Mouse (Mus musculus) intestine, embryonic 14.5 days (tissue): Measurements from ENCODE around the gene Syne2. TPM values are rescaled to one million over a fixed set of nuclear protein-coding genes. Genes with fewer than 3 reads are reported as not detected.
A peak's percentile ranks its signal among the peaks of the same experiment; 100 is the strongest.
"Not testable (repeated sequence)": the region's sequence is repeated elsewhere in the genome, so short reads cannot be mapped to it uniquely, and the experiment has no call there.

Experiments
- ATAC-seq: fragments of 200-750 bp; cut with Nextera tagmentation; replicated peaks from 2 replicates; pipeline ENCODE4 v1.8.0; 2017; ENCODE audit warnings: low read depth, moderate number of reproducible peaks, moderate TSS enrichment, moderate library complexity; ENCODE audit not compliant: low FRiP score, low TSS enrichment
- DNase-seq: peaks from one replicate; pipeline ENCODE4 v3.0.0-alpha.2; 2018; ENCODE audit warnings: low spot score
- H3K27ac ChIP-seq: fragments of 300-500 bp; sonication (generic); 2 replicates; pipeline ENCODE4 v1.5.1; 2014; ENCODE audit warnings: low read depth, mild to moderate bottlenecking, control low read depth
- H3K27me3 ChIP-seq: fragments of 300-500 bp; sonication (generic); replicated peaks from 2 replicates; pipeline ENCODE4 v1.6.1; 2014; ENCODE audit warnings: low read length, control low read depth; ENCODE audit not compliant: control insufficient read depth, insufficient read depth
- H3K36me3 ChIP-seq: fragments of 300-500 bp; sonication (generic); 2 replicates; pipeline ENCODE4 v1.6.1; 2014; ENCODE audit warnings: low read length, control low read depth; ENCODE audit not compliant: control insufficient read depth, insufficient read depth
- H3K4me1 ChIP-seq: fragments of 300-500 bp; sonication (generic); replicated peaks from 2 replicates; pipeline ENCODE4 v1.6.1; 2014; ENCODE audit warnings: low read length, control low read depth, mixed read lengths; ENCODE audit not compliant: control insufficient read depth, insufficient read depth
- H3K4me2 ChIP-seq: fragments of 300-500 bp; sonication (generic); 2 replicates; pipeline ENCODE4 v1.6.1; 2014; ENCODE audit warnings: low read length
- H3K4me3 ChIP-seq: fragments of 300-500 bp; sonication (generic); 2 replicates; pipeline ENCODE4 v1.5.1; 2014; ENCODE audit warnings: low read depth, low read length, control low read depth, mixed read lengths
- H3K9ac ChIP-seq: fragments of 300-500 bp; sonication (generic); 2 replicates; pipeline ENCODE4 v1.6.1; 2014; ENCODE audit warnings: mild to moderate bottlenecking, low read length
- H3K9me3 ChIP-seq: fragments of 300-500 bp; sonication (generic); 2 replicates; pipeline ENCODE4 v1.6.1; 2016; ENCODE audit warnings: low read length, control low read depth; ENCODE audit not compliant: control insufficient read depth
- WGBS: fragments of 180-500 bp; shearing (Covaris S2); extraction: QIAGEN DNeasy Blood & Tissue Kit; methylation state at CpG from one replicate; pipeline ENCODE4 v1.1.7; 2014; 5-methylcytosine and 5-hydroxymethylcytosine counted together
- microRNA-seq: library from miRNA; unstranded; fragments of <30 nt; microRNA quantifications from one replicate; pipeline ENCODE4, GENCODE M21; 2016
- polyA plus RNA-seq: library from polyadenylated mRNA; unstranded; fragments of >200 nt; fragmentation: Nextera tagmentation; extraction: Ambion mirVana; gene quantifications from 2 replicates; pipeline ENCODE4 v1.2.1, GENCODE M21; 2014

The Syne2 gene
- polyA plus RNA-seq, 1 experiment from 2014 or later: 41.5 TPM

- not testable (repeated sequence) for DNase-seq, H3K9ac ChIP-seq, H3K9me3 ChIP-seq, H3K4me3 ChIP-seq, ATAC-seq, H3K36me3 ChIP-seq, H3K4me1 ChIP-seq, H3K4me2 ChIP-seq, H3K27me3 ChIP-seq, H3K27ac ChIP-seq
- WGBS: 79% methylated on average over 9 of the region's 9 CpGs
These were observed 315.1 kb downstream of the Syne2 start for GRCm38 (mm10) chr12:76133081-76133480.

DNA sequence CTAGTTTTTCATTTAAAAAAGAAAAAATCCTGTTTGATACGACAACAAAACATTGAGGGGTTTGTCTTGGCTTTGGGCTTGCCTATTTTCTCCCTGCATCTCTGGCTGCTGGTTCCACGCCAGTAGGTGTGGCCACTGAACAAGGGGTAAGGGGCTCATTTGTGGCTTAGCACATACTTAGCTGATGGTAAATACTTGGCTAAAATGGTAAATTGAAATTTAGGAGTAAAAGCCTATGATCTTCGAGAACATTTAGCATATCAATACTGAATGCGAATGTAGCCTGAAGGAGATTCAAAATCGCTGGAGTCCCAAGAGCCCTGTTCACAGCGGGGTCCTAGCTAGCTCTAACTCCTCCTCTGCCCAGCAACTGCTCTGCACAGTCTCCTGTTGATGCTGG lies 318.8 kb downstream of the Syne2 start:
- Histone ChIP-seq H3K9me3 (no peaks in the 10 kb centered on the region), H3K4me1 (no peaks in the 10 kb centered on the region), H3K27me3 (no peaks in the 10 kb centered on the region), H3K9ac (no peak overlapping the region), H3K4me2 (no peak overlapping the region), H3K36me3 (no peaks in the 10 kb centered on the region), H3K27ac (no peak overlapping the region), H3K4me3 (no peak overlapping the region)
- 47% methylated on average over 6 of the region's 6 CpGs for WGBS
- no peak for DNase-seq
- no peak for ATAC-seq

DNA sequence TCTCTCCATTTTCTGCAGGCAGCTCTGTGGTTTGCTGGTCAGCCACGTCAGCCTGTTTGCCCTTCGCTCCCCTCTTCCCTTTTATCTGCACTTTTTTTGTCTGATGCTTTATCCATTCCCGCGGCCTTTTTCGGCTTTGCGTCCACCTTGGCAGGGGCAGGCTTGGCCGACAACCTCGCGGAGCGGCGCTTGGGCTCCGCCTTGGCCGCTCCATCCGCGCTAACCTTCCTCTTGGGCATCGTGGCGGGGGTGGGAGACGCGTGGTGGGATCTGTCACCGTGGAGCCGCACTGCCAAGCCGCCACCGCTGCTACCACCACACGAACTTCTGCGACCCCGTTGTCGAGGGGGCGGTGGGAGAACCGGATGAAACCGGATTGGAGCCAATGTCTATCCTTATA lies 334.5 kb downstream of the Syne2 start:
- peak; percentile 56 for DNase-seq
- peak overlapping the region; percentile 55 for H3K4me2 ChIP-seq
- not testable (repeated sequence) for H3K4me1 ChIP-seq, H3K9me3 ChIP-seq, H3K27me3 ChIP-seq, H3K27ac ChIP-seq, H3K36me3 ChIP-seq, ATAC-seq
- H3K4me3 ChIP-seq: peak overlapping the region; percentile 29
- WGBS: 11% methylated on average over 30 of the region's 30 CpGs
- 0 out of 2 replicates have a peak overlapping the region, but pooled peaks have one; percentile 16 for H3K9ac ChIP-seq

Small RNA genes lying within 50 kb of the gene (microRNA-seq; reads per million reads assigned to microRNA genes)
- gene Mir5101: 3.5 reads per million, percentile 30 among the genes with 10 or more reads in this experiment

Other genes starting within 250 kb of the Syne2 start
- gene Ppp2r5e, start 221.9 kb upstream of the Syne2 start, polyA plus RNA-seq: 13.6 and 15.2 TPM in 2 replicates
- 14.7 and 15.9 TPM in 2 replicates for gene Wdr89, start 148.6 kb upstream of the Syne2 start, polyA plus RNA-seq
- 14.3 and 15.4 TPM in 2 replicates for gene Sgpp1, start 82.4 kb upstream of the Syne2 start, polyA plus RNA-seq